Mouse (Mus musculus): ENCODE results near the gene Cyp4x1.

- no peak for TF ChIP-seq CTCF (IDR thresholded peaks at IDR 0.05; ENCODE audit: borderline replicate concordance, insufficient read depth, low read length)
- no peak for TF ChIP-seq POLR2A (IDR thresholded peaks at IDR 0.05; ENCODE audit: low read depth, low read length)
These were observed 45.3 kb downstream of the Cyp4x1 start, which contains the start of gene Pdzk1ip1 for GRCm38 (mm10) chr4:115088611-115089338.
